Mouse (Mus musculus) cerebellum, adult 11 months (tissue): ENCODE data around the gene Uck2.

Experiments used
- DNase-seq: peaks from one replicate; pipeline ENCODE4 v3.0.0; 2022

The Uck2 gene

DNA sequence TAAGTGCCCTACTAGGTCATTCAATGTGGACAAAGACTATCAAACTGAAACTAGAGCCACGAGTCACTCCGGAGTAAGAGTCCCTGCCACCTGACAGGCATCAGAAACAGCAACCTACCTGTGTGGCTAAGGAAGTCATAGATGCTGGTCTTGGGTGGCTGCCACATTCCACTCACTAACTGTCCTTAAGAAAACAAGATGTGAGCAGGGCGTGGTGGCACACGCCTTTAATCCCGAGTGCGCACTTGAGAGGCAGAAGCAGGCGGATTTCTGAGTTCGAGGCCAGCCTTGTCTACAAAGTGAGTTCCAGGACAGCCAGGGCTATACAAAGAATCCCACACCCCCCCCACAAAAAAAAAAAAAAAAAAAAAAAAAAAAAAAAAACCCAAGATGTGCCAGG, 35.2 kb downstream of the Uck2 start:
- DNase-seq: no peak

DNA sequence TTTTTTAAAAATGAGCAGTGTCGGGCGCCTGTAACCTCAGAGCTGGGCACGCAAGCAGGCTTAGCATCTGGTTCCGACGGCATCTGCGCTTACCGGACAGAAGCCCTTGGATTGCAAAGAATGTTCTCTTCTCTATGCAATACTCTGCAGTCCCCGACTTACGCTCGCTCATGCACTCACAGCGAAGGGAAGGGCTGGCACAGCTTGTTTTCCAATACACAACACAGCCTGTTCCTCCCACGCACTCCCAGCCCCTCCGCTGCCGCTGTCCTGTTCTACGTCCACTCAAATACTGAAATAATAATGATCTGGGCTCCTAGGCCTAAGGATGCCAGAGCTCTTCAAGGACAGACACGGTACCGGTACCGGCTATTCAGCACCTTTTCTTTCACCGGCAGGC, 35.9 kb downstream of the Uck2 start:
- no peak for DNase-seq

DNA sequence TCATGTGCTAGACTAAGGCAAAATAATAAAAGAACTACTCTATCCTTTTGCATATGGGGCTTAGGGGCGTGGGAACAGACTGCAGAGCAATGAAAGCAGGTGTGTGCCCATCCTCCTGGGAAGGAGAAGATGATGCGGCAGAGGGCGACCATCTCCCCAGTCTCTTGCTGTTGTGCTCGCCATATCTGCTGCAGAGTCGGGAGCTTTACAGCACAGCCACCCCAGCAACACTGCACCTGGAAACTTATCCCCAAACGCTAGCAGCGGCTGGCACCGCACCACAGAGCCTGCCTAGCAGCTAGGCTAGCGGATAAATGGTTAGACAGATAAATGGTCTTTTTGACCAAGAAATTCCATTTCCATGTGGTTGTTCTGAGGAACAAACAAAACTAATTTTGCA, 37.2 kb downstream of the Uck2 start:
- DNase-seq: no peak

DNA sequence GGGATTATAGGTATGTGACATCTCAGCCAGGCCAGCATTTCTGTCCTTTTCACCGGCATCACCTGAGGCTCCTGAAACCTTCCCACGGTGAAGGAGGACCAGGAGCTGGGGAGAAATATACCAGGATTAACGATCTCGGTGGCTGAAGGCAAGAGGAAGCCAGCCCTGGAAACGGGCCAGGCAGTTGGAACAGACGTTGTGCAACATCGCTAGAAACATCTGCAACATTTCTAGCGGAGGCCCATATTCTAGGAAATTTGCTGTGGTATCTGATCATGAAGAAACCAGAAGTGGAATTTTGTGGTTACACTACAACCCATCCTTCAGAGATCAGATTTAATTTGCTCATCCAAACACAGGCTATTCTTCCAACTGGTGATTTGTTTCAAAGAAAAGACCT, 38.1 kb downstream of the Uck2 start:
- no peak for DNase-seq

DNA sequence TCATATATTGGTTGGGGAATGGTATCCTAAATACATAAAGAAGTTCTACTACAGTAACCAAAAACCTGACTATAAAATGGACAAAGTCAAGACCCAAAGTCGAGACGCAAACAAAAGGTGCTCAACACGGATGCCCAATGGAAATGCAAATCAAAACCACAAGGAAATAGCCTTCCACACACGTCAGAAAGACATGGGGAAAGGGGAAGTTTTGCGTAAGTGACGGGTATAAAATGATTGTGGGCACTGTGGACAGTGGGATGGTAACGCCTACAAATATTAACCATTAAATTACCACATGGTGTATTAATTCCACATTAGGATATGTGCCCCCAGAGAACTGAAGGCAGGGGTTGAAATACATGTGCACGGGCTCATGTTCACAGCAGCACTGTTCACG, 38.8 kb downstream of the Uck2 start:
- no peak for DNase-seq

DNA sequence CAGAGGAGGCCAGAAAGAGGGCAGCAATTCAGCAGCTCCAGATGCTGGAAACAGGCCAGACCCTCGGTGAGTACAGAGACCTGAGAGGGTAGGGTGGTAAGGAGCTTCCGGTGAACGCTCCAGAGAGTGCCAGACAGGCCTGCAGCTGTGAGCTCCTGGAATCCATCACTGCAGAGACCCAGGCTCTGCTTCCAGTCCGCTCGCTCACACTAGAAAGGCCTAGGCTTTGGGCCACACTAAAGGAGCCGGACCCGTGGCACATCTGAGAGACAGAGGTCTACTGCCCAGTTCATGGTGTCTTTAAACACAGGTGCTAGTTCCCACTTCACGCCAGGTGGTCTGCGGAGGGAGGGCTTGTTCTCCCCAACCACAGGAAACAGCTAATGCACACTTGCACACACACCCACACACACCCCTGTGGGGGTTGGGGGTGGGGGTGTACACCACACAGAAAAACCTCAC, 39.9 kb downstream of the Uck2 start:
- no peak for DNase-seq

DNA sequence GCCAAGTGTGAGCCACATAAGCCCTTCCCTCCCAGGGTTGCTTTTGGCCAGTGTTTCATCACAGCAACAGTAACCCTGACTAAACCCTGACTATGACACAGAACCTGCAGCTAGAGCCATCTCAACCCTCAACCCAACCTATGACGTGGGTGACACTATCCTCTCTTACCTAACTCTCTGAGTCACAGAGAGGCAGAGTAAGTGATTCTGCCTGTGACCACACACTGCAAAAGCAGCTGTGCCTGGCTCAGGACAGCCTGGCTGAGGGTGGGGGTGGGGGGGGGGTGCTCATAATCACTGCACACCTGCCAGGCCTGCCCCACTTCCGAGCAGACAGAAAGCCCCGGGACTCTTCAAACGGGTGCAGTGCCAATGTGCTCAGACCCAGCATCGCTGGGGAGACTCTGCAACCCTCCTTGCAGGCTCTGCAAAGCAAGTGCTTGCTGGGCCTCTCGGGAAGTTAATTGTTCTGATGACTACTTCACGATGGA, 42.9 kb downstream of the Uck2 start:
- no peak for DNase-seq

DNA sequence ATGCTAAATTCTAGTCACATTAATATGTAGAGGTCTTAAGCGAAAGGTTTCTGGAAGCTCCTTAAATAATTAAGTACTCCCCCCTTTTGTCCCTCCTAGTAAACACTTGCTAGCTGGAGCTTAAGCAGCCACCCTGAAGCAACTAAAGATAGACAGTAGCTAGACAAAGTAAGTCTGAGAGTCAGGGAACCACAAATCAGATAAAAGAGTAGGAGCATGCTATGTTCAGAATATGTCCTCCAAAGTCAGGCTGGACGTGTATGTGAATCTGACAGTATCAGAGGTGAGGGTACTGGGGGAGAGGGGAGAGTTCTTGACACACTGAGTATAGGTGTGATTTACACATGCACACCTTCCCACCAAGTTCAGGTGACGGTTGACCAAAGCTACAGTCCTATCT, 43.6 kb downstream of the Uck2 start:
- DNase-seq: no peak

DNA sequence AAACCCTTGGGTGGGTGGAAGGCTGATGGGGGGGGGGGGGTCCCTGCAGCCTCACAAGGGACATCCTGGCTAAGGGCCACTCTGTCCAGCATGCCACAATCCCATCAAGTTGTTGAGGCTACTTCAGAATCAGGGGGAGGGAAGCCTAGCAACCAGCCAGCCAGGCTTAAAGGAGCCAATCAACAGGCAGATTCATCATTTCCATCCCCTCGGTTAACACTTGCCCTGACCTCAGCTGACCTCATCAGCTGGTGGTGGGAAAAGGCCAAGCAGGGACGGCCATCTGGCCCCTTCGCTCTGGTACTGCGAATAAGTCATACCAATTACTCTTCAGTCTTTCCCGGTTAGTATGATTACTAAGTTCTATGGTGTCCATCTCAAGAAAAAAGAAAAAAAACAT, 44.8 kb downstream of the Uck2 start:
- no peak for DNase-seq

DNA sequence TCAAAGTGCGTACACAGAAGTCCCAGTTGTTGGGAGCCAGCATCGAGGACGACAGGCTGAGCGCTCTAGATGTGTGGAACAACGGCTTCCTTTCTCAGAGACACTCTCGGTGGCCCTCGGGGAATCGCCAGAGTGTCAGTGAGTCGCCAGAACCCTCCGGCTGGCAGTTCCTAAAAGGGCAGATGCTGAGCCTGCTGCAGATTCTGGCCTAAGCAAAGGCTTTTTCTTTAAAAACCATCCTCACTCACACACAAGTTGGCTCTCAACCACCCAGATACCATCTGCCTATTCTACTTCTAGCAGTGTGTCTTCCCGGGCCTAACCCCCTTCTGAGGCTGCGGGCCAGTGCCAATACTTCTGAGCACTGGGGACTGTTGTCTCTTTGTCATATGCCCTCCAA, 45.2 kb downstream of the Uck2 start:
- peak; percentile 42 for DNase-seq

DNA sequence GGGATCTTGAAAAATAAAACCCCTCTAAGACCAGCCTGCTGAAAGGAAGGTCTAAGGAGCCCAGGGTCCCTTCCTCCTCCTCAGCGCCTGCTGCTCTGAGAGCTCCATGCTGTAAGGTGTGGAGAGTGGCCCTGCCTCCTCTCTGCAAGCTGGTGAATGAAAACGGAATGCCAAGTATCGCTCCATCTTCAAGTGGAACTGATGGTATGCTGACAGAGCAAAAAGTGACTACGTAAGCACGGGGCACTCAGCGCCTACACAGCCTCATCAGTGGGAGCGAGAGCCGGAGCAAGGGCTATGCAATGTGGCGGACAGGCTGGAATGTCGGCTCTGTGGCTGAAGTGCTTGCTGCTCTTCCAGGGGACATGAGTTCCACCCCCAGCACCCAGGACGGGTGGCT, 47.3 kb downstream of the Uck2 start:
- no peak for DNase-seq

DNA sequence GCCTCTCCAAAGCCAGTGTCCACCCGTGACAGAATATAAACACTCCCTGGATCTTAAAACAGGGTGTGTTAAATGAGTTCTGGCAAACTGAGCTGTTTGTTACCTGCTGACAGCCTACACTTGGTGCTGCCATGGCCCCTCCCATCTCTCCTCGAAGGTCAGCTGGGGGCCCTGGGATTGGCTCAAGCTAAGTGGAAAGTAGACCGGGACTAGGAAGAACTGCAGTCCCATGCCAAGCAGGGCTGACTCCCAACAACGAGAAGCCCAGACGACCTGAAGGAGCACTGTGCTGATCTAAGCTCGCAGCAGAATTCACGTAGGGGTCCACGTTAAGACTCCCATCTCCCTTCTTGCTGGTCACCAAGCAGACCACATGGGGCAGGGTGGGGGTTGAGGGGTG, 48.3 kb downstream of the Uck2 start:
- no peak for DNase-seq

DNA sequence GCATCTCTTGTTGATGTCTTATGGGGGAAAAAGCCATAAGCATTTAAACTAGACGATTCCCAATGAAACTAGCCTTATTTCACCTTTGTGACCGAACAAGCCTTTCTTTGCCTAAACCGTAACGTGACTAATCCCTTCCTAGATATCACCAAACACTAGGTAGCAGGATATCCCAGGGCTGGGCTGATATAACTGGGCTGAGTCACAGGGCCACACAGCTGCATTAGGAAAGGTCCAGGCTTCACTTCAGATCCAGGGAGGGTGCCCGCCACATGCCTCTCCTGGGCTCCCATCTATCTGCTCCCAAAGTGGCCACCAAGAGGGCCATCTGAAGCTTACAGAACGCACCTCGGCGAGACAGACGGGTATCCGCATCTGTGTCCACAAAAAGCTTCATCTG, 50.8 kb downstream of the Uck2 start:
- no peak for DNase-seq

DNA sequence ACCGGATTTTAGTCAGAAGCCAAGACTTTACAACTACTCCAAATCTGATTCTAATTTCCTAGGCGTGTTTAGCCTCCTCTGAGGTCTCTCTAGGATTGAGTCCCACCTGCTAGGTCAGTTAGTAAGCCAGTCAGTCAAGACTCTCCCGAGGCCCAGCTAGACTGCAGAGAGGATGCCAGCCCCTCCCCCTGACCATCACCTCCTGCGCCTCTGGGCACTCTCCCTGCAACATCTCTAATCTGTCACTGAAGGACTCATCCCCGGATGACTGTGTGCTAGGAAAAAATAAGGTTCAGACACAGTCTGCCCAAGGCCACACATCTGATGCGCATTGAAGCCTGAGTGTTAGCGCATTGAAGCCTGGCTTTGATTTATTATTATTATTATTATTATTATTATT, 52.2 kb downstream of the Uck2 start:
- DNase-seq: no peak

DNA sequence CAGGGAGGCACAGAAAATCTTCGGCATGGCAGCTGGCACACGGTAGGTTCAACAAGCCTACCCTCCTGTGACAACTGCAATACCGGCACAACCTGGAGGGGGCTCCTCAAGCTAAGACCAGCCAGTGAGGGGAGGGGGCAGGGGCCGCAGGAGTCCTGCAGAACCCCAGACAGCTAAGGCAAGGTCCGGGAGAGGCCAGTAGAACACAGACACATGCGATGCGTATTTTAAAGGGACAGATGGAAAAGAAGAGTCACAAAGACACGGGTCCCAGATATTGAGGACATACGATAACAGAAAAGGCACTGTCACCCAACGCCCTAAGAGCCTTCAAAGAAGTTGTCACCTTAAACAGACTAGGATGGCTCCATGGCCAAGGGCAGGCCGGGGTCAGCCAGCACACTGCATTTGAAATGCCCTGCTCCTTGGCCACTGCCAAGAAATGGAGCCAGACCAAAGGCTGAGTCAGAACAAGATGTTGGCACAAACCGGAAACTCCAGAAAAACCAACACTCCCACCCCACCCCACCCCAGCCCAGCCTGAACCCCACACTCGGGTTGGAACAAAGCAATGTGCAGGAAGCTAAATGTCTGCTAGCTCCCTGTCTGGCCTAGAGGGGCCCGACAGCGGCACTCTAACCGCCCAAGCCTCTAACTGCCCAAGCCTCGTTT, 53.4 kb downstream of the Uck2 start:
- DNase-seq: no peak

DNA sequence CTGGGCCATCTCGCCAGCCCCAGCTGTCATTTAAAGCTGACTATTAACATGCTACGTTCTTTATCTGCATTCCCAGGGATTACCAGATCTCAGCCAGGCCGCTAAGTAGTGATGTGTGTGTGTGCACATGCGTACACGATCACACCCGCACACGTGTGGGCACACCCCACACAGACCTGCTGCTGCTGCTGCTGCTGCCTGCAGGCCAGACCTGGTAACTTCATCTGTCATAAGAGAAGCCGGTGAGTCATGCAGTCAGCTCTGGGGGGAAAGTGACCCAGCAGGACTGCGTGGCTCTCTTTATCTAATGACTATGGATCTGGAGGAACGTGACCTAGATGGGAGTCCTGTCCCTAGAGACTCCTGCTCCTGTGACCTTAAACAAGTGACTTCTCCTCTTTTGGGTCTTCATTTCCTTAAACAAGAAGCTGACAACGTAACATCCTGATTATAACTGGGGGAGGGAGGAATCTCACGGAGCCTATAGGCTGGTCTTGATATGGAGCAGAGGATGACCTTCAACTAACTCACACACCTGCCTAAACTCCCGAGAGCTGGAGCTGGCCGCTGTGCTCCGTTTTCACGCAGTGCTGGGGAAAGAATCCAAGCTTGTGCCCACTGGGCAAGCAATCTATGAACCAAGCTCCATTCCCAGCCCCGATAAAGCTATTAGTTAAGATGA, 54.0 kb downstream of the Uck2 start:
- no peak for DNase-seq

DNA sequence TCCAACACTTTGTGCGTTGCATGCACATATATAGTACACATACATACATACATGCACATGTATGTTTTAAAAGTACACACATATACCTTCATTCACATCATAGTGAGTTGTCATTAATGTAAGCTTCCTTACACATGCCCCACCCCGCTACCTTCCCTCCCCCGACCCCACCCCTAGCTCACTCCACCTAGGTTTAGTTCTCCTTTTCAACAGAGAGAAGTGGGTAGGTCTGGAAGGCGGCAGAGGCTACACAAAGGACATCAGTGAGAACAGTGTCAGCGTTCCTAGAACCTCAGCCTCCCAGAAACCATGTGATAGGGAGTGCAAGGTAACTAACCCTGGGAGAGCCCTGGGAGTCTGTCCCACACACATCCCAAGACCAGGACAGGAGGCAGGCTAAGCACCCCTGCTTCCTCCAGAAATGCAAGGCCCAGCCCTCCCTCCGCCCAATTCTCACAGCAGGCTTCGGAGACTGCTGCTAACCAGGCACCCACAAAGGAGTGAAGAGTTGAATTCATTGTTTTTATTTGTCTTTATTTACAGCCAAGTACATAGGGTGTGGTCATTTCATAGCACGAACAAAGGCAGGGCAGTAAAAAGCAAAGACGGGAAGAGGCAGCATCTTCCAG, 62.6 kb downstream of the Uck2 start:
- no peak for DNase-seq

DNA sequence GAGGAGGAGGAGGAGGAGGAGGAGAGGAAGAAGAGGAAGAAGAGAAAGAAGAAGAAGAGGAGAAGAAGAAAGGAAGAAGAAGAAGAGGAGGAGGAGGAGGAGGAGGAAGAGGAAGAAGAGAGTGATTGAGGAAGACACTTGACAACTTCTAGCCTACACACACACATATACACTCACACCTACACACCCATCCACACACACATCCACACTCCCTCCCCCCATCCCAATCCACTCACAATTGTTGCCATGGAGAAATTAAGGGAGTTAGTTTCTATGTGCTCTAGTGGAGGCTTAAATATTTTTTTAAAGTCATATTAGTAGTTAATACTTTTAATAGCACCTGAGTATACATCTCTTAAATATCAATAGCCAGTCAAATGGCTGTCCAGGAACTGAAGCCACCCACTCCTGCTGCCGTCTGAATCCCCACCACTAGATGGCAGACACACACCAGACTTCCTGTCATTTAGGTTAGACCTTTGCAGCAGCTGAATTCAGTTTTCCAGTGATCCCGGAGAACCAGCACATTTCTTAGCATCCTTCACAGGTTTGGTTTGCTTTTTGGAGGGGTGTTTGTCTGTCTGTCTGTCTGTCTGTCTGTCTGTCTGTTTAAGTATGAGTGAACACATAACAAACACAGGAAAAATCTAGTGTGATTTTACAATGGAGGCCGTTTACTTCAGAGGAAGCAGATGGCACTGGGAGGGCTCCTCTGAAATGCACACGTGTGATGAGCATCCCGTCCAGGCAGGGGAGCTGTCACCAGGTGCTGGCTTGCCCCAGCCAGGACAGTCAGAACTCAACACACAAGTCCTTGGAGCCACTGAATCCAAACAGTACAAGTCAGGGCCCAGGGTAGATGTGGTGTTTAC, 64.6 kb downstream of the Uck2 start:
- DNase-seq: peak; percentile 83

DNA sequence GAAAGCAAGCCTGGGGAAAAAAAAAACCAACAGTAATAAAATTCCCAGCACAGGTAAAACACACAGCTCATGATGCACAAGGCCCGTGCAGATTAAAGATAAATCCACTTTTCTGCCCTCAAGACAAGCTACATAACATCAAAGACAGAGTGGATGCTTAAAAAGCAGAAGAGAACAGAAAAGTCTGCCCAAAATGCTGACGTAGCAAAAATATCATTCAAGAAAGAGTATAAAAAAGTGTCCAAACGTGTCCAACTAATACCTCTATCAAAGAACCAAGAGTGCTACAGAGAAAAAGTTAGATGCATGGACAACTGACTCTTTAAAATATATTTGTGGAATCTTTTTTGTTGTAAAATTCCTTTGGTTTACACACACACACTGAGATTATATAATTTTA, 69.7 kb downstream of the Uck2 start:
- no peak for DNase-seq

DNA sequence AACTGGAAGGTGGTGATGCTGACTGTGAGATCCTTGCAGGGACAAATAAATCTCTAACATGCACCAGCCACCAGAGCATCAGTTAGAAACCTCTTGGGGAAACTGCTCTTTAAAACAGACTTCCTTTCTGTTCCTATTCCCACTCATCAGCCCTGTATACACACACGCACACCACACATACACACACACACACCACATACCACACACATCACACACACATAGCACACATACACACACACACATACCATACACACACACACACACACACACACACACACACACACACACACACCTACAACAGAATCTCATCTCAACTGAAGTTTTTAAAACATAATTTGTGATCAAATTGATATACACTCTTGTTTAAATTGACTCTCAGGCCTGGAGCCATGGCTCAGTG, 72.4 kb downstream of the Uck2 start:
- no peak for DNase-seq

DNA sequence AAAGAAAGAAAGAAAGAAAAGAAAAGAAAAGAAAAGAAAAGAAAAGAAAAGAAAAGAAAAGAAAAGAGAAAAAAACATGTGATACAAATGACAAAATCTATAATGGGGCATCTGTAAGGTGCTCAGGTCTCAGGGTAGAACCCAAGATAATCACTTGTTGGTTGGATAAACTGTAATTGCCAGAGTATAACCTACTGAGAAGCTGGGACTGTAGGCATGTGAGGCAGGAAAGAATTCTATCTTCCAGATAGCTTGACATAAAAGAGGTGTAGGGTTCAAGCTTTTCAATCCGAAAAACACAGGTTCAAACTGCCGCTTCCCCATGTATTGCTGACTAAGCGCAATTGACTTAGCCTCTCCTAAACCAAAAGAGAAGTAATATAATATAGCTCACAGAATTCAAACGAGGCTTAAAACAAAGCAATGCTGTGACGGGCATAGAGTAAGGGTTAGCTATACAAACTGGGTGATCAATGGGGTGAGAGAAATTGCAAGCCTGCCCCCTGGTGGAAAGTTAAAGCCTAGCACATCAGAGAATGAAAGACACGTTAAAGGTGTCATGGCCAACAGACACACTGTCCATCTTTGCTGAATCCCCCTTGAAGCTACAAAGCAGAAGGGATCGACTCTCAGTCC, 73.0 kb downstream of the Uck2 start:
- peak; percentile 70 for DNase-seq

DNA sequence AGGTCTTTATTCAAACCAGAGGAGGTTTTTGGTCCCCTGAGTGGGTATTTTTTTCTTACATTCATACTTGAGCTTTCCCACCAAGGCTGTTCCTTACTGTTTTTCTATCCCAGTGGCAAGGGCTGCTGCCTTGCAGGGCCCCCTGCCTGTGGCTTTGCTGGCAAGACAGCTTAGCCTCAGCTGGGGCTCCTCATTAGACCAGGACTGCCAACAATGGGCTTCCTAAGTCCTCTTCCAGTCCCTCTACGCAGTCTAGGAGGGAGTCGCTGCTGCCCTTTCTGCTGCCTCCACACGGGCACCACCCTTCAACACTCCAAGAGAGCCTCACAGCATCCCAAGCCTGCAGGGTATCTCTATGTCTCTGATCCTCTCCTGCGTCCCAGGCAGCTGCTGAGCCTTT, 76.3 kb downstream of the Uck2 start:
- DNase-seq: no peak
